ENCODE assay signal across 11 mouse cellular contexts in genomic region chr9:77595006-77595626, GRCm38 (mm10). TPM values are rescaled to one million over a fixed set of nuclear protein-coding genes. Genes with fewer than 3 reads are reported as not detected.
DNase-seq lines count a peak whose midpoint lies in the region; ATAC-seq and TF ChIP-seq lines count a peak whose summit lies in the region.
"Had no signal": no experiment of that assay in that cellular context is flagged by ENCODE, and none has a peak within 500 bp of the region (broad histone marks: within the 10 kb centered on the region; RNA-seq: fewer than 3 reads in every experiment).

No protein-coding gene starts in this region.

- 47% methylated on average over 12 of the region's 12 CpGs for WGBS in embryonic facial prominence, embryonic 10.5 days
- 46% methylated on average over 12 of the region's 12 CpGs for WGBS in hindbrain, embryonic 10.5 days
- WGBS in midbrain, embryonic 16.5 days: 21% methylated on average over 12 of the region's 12 CpGs

- peaks cover 8% of the 10 kb centered on the region for H3K4me1 ChIP-seq in embryonic facial prominence, embryonic 10.5 days
- peaks cover 12% of the 10 kb centered on the region for H3K4me1 ChIP-seq in hindbrain, embryonic 10.5 days (replicated peaks)
- peaks cover 6% of the 10 kb centered on the region for H3K4me1 ChIP-seq in midbrain, embryonic 16.5 days (ENCODE audit: control insufficient read depth, insufficient read depth, low read length)

- H3K4me2 ChIP-seq in midbrain, embryonic 16.5 days (ENCODE audit: low read length): peak overlapping the region; percentile 29

- peak overlapping the region; percentile 10; the same call in 1 of the 2 replicates for H3K9ac ChIP-seq in midbrain, embryonic 16.5 days (ENCODE audit: low read depth, low read length)
- H3K9ac ChIP-seq: liver, embryonic 14.5 days had no signal

- H3K27ac ChIP-seq in layer of hippocampus, adult 2 months: peak overlapping the region; percentile 52
- 0 out of 2 replicates have a peak overlapping the region, but pooled peaks have one; percentile 14 for H3K27ac ChIP-seq in embryonic facial prominence, embryonic 10.5 days (replicated peaks)
- H3K27ac ChIP-seq in hindbrain, embryonic 10.5 days: peak overlapping the region; percentile 46; the same call in 1 of the 2 replicates
- no peak overlapping the region; the same call in 1 of the 2 replicates for H3K27ac ChIP-seq in midbrain, embryonic 16.5 days (ENCODE audit: low read length)
- H3K27ac ChIP-seq: liver, embryonic 14.5 days had no signal

- peak overlapping the region; percentile 35; the same call in 1 of the 2 replicates for H3K4me3 ChIP-seq in layer of hippocampus, adult 2 months
- H3K4me3 ChIP-seq in embryonic facial prominence, embryonic 10.5 days: no peak overlapping the region; the same call in 1 of the 2 replicates
- H3K4me3 ChIP-seq in hindbrain, embryonic 10.5 days: no peak overlapping the region
- H3K4me3 ChIP-seq in midbrain, embryonic 16.5 days (ENCODE audit: low read depth, low read length): no peak overlapping the region

- no peaks in the 10 kb centered on the region for H3K9me3 ChIP-seq in embryonic facial prominence, embryonic 10.5 days
- no peaks in the 10 kb centered on the region for H3K9me3 ChIP-seq in hindbrain, embryonic 10.5 days
- H3K9me3 ChIP-seq in midbrain, embryonic 16.5 days (replicated peaks; ENCODE audit: control insufficient read depth, low read length, poor library complexity, severe bottlenecking): no peaks in the 10 kb centered on the region

- TF ChIP-seq CTCF in layer of hippocampus, adult 2 months (conservative IDR thresholded peaks at IDR 0.05): no peak

- peak; percentile 37; the same call in 1 of the 2 replicates for ATAC-seq in midbrain, embryonic 16.5 days

- H3K27me3 ChIP-seq in embryonic facial prominence, embryonic 10.5 days (replicated peaks; ENCODE audit: low read depth, poor library complexity, severe bottlenecking): no peaks in the 10 kb centered on the region
- H3K27me3 ChIP-seq in hindbrain, embryonic 10.5 days (ENCODE audit: insufficient read depth, poor library complexity, severe bottlenecking): peaks cover 6% of the 10 kb centered on the region; the same call in 1 of the 2 replicates
- H3K27me3 ChIP-seq in midbrain, embryonic 16.5 days (ENCODE audit: control insufficient read depth, insufficient read depth, low read depth, low read length): no peaks in the 10 kb centered on the region

- peak in 1 of 2 experiments; percentile 28 for DNase-seq in layer of hippocampus, adult 2 months (ENCODE audit: low spot score in 2 of 2)
- DNase-seq in layer of hippocampus, postnatal 25 days (ENCODE audit: extremely low spot score in 1 of 2, low spot score in 1 of 2): no peak
- DNase-seq in embryonic facial prominence, embryonic 10.5 days (ENCODE audit: low spot score): no peak
- DNase-seq in hindbrain, embryonic 10.5 days (ENCODE audit: low spot score): no peak
- DNase-seq in adrenal gland, postnatal 14 days: no peak
- DNase-seq in kidney, adult 11 months: no peak
- no peak for DNase-seq in thymus, adult 18-20 months
- DNase-seq: right cerebral cortex, postnatal 25 days had no signal

- H3K36me3 ChIP-seq in embryonic facial prominence, embryonic 10.5 days (replicated peaks): no peaks in the 10 kb centered on the region
- no peaks in the 10 kb centered on the region for H3K36me3 ChIP-seq in hindbrain, embryonic 10.5 days
- H3K36me3 ChIP-seq in midbrain, embryonic 16.5 days (ENCODE audit: control insufficient read depth, insufficient read depth, low read length): no peaks in the 10 kb centered on the region

RNA-seq across cellular contexts. Expression of gene Klhl31, which starts 41.2 kb away (rescaled TPM):
- total RNA-seq in layer of hippocampus, adult 2 months (2021): under 1 TPM in 1 of 2 experiments, not detected in 1; 0.05 TPM
- under 1 TPM in 1 of 2 experiments, not detected in 1; 0.05 TPM for total RNA-seq in layer of hippocampus, postnatal 25 days (2021)
- polyA plus RNA-seq in embryonic facial prominence, embryonic 10.5 days (2016; fragmentation: Nextera tagmentation; extraction: Ambion mirVana): 0.26 and 0.35 TPM in 2 replicates
- polyA plus RNA-seq in hindbrain, embryonic 10.5 days (2016; fragmentation: Nextera tagmentation; extraction: Ambion mirVana): 0.39 and 0.93 TPM in 2 replicates
- polyA plus RNA-seq in midbrain, embryonic 16.5 days (2015; fragmentation: Nextera tagmentation; extraction: Ambion mirVana): 0.14 and 0.20 TPM in 2 replicates
- 0.04 TPM in 1 of 2 replicates, not detected in the other for total RNA-seq in adrenal gland, postnatal 14 days (2021)
- total RNA-seq: common myeloid progenitor, adult 5-6 weeks had no signal

RNA-seq across cellular contexts. Expression of gene Lrrc1, which starts 50.4 kb away (rescaled TPM):
- 1 to 10 TPM; 8.4 to 9.1 TPM for total RNA-seq in layer of hippocampus, adult 2 months (2021)
- total RNA-seq in layer of hippocampus, postnatal 25 days (2021): 1 to 10 TPM; 6.8 to 8.1 TPM
- 8.4 and 8.7 TPM in 2 replicates for polyA plus RNA-seq in embryonic facial prominence, embryonic 10.5 days (2016; fragmentation: Nextera tagmentation; extraction: Ambion mirVana)
- polyA plus RNA-seq in hindbrain, embryonic 10.5 days (2016; fragmentation: Nextera tagmentation; extraction: Ambion mirVana): 6.3 and 8.0 TPM in 2 replicates
- polyA plus RNA-seq in midbrain, embryonic 16.5 days (2015; fragmentation: Nextera tagmentation; extraction: Ambion mirVana): 5.4 and 6.2 TPM in 2 replicates
- 11.3 and 16.6 TPM in 2 replicates for total RNA-seq in adrenal gland, postnatal 14 days (2021)
